Mouse (Mus musculus): ENCODE data around the gene Tcl1. TPM values are rescaled to one million over a fixed set of nuclear protein-coding genes. Genes with fewer than 3 reads are reported as not detected.
"Not testable (repeated sequence)": the region's sequence is repeated elsewhere in the genome, so short reads cannot be mapped to it uniquely, and the experiment has no call there.

The Tcl1 gene
- total RNA-seq (2021): not detected

GRCm38 (mm10) chr12:105222601-105223319 is at the start of gene Tcl1:
Gene Tcl1, minus strand, starts transcription at chr12:105222793.
- DNase-seq: no peak

GRCm38 (mm10) chr12:105271016-105271965 is 48.7 kb upstream of the Tcl1 start:
- DNase-seq: no peak

- DNase-seq: no peak
Measured at GRCm38 (mm10) chr12:105267076-105267475, 44.5 kb upstream of the Tcl1 start.

GRCm38 (mm10) chr12:105266096-105266495 is 43.5 kb upstream of the Tcl1 start:
- no peak for DNase-seq

- no peak for DNase-seq
Measured at GRCm38 (mm10) chr12:105259221-105259620, 36.6 kb upstream of the Tcl1 start.

GRCm38 (mm10) chr12:105258787-105259186 is 36.2 kb upstream of the Tcl1 start:
- DNase-seq: no peak

GRCm38 (mm10) chr12:105253796-105254195 is 31.2 kb upstream of the Tcl1 start:
- no peak for DNase-seq

- no peak for DNase-seq
Measured at GRCm38 (mm10) chr12:105248763-105249233, 26.2 kb upstream of the Tcl1 start.

GRCm38 (mm10) chr12:105239060-105239459 is 16.5 kb upstream of the Tcl1 start:
- DNase-seq: no peak

GRCm38 (mm10) chr12:105235091-105235490 is 12.5 kb upstream of the Tcl1 start:
- no peak for DNase-seq

- DNase-seq: no peak
Measured at GRCm38 (mm10) chr12:105234362-105234761, 11.8 kb upstream of the Tcl1 start.

- no peak for DNase-seq
Measured at GRCm38 (mm10) chr12:105224621-105225320, 2.2 kb upstream of the Tcl1 start.

GRCm38 (mm10) chr12:105217101-105217760 is 5.4 kb downstream of the Tcl1 start:
- DNase-seq: no peak

GRCm38 (mm10) chr12:105209231-105209630 is 13.4 kb downstream of the Tcl1 start:
- no peak for DNase-seq

- no peak for DNase-seq
Measured at GRCm38 (mm10) chr12:105208441-105208840, 14.2 kb downstream of the Tcl1 start.

GRCm38 (mm10) chr12:105207071-105207470 is 15.5 kb downstream of the Tcl1 start:
- no peak for DNase-seq

GRCm38 (mm10) chr12:105201657-105202056 is 20.9 kb downstream of the Tcl1 start, which contains the start of gene Tcl1b4:
Gene Tcl1b4, plus strand, starts transcription at chr12:105201957.
- DNase-seq: not testable (repeated sequence)

- DNase-seq: not testable (repeated sequence)
Measured at GRCm38 (mm10) chr12:105199684-105200497, 22.7 kb downstream of the Tcl1 start.

GRCm38 (mm10) chr12:105190743-105191142 is 31.9 kb downstream of the Tcl1 start, which contains the start of gene Tcl1b3:
Gene Tcl1b3, plus strand, starts transcription at chr12:105191043.
- DNase-seq: not testable (repeated sequence)

- not testable (repeated sequence) for DNase-seq
Measured at GRCm38 (mm10) chr12:105188980-105189379, 33.6 kb downstream of the Tcl1 start.
